Mouse (Mus musculus) retina, postnatal 7 days (tissue): Measurements from ENCODE around the gene Phlpp1.

Experiments used
- DNase-seq: peaks from one replicate; pipeline ENCODE4 v3.0.0-alpha.2; 2012; ENCODE audit warnings: low read depth, low spot score

Gene Phlpp1

DNA sequence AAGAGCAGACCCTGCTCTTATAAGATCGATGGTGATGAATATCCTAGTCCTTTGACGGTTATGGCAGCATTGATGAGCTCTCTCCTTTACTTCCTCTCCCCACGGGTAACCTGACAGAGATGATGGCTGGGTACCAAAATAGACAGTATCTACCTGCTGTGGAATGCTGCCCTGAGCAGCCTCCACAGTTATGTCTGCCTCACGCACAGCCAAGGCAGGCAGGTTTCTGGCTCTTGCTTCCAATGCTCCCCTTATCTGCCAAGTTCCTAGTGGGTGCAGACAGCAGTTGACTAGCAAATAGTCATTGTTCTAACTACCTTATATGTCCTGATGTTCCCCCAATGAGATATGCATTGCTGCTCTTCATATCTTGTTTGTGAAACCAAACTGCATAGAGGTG is 215.7 kb downstream of the Phlpp1 start:
- no peak for DNase-seq

DNA sequence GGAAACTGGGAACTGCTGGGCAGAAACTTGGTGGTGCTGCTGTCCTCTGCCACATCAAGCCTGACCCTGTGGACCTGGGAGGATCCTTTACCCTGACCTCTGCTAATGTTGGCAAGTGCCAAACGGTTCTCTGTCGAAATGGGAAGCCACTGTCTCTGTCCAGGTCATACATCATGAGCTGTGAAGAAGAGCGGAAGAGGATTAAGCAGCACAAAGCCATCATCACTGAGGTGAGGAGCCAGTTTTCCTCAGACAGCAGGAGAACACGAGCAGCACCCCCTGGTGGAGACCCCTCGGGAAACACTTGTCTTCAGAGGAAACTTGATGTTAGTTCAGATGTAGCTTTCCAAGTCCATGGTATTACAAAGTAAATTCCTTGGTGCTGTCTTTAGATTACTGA is 218.1 kb downstream of the Phlpp1 start:
- DNase-seq, result peak; percentile 55

GRCm38 (mm10) chr1:106393072-106393471 is 221.5 kb downstream of the Phlpp1 start:
- DNase-seq, result no peak

DNA sequence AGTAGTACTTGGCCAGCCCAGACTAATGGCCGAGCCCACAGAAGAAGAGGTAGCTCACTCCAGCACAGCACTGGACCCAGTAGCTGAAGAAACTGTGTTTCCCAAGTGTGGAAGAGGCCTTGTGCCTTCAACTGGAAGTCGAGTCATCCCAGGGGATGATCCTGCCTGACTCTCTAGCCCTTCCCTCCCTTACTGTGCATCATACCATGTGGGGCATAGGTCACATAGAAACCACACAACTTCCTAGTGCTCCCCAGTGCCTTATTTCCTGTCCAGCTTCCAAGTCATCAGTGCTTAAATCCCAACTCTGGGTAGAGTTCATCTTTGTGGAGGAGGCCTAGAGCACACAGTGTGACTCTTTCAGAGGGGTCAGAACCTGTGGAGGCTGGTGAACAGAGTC is 223.1 kb downstream of the Phlpp1 start:
- DNase-seq, result no peak

GRCm38 (mm10) chr1:106395476-106395875 is 223.9 kb downstream of the Phlpp1 start:
- peak; percentile 63 for DNase-seq

- no peak for DNase-seq
Measured at GRCm38 (mm10) chr1:106400900-106401634, 229.5 kb downstream of the Phlpp1 start.

GRCm38 (mm10) chr1:106403011-106403501 is 231.5 kb downstream of the Phlpp1 start:
- no peak for DNase-seq

DNA sequence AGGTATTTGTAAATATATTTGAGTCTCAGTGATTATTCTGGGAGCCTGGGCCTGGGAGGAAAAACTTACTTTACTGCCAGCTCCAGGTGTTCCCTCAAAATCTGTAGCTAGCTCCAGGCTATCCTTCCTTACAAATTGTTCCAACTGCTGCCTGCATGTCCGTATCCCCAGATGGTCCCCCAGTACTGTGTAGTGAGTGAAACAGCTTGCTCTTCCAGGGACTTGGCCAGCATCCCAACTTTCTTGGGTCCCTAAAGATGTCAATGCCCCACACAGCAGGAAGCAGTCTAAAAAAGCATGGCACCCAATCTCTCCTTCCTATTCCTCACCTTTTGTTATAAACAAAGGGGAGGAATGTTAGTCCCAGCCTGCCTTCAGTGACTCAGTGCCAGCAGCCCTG is 235.3 kb downstream of the Phlpp1 start:
- no peak for DNase-seq

GRCm38 (mm10) chr1:106407963-106408440 is 236.4 kb downstream of the Phlpp1 start:
- no peak for DNase-seq

DNA sequence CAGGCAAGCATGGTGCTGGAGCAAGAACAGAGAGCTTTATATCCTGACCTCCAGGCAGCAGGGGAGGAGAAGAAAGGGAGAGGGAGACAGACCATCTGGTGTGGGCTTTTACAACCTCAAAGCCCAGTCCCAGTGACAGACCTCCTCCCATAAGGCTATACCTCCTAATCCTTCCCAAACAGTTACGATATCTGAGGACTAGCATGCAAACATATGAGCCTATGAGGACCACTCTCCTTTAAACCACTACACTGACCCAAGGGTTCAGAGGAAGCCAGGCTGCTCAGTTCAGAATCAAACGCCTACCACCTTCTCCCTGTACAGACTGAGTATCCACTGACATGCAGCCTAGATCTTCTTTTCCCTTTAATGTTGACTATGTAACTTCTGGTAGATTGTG is 239.3 kb downstream of the Phlpp1 start:
- DNase-seq, result no peak

GRCm38 (mm10) chr1:106425128-106425936 is 253.8 kb downstream of the Phlpp1 start:
- no peak for DNase-seq

DNA sequence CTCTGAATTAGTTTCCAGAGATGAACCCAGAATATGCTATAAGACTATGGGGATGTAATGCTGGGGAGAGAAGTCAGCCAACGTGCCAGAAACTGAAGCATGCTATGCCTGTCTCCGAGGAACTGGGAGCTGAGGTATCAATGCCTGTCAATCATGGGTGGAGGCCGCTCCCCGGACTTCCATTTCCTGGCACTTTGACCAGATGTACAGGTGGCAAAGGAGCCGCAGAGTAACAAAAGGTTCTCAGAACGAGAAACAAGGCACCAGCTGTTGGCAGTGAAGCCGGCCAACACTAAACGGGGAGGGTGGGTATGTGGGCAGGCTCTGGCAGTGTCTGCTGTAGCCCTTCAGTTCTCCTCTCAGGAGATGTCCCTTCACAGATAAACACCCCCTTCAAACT is 256.6 kb downstream of the Phlpp1 start:
- DNase-seq, result no peak

DNA sequence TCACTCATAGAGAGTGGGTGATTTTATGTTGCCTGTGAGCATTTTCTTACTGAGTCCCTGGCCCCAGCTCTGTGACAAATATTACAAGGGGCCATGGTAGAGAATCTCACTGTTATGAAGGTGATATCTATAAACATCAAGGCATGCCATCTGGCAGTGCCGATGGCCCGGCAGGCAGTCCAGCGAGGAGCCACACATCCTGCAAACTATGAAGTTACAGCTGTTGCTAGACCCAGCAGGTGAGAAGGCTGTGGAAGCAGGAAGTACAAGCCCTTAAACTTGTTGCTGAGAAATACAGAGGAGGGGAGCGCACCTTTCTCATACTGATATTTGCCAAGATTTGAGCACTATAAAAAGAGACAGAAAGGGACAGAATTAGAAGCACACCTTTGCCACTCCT is 257.0 kb downstream of the Phlpp1 start:
- DNase-seq, result no peak

- no peak for DNase-seq
Measured at GRCm38 (mm10) chr1:106433580-106433979, 262.0 kb downstream of the Phlpp1 start.
